Mouse (Mus musculus): ENCODE data around the gene Cryga. TPM values are rescaled to one million over a fixed set of nuclear protein-coding genes. Genes with fewer than 3 reads are reported as not detected.
A peak's percentile ranks its signal among the peaks of the same experiment; 100 is the strongest.

The Cryga gene
- polyA plus RNA-seq, 1 experiment from 2014 or later, result not detected

DNA sequence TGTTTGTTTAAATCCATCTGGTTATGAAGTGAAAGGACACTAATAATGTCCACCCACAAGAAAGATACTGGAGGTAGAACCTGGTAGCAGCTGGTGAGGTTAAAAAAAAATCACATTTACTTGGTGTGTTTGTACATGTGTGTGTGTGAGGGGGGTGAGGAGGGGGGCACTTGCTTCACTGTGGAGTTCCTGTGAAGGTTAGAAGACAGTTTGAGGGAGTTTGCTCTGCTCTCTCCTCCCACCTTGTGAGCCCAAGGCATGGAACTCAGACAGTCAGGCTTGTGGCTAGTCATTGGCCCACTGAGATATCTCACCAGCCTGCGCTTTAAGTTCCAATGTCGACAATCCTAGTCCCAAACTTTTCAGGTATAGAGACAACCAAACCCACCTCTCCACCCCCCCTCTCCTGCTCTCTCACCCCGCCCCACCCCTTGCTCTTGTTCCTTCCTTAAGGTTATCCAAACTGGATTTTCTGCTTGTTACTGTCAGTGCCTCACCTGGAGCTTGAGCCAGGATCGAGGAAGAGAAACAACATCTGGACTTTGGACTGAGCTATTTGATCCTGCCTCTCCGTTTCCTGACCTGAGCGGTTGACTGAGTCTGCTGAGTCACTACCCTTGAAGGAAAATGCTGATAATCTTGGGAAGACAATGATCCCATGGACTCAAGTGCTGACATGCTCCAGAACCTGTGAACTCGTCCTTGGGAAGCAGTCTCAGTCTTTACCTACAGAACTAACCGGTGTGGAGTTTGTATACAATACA is 15.2 kb upstream of the Cryga start:
- Histone ChIP-seq H3K27me3 (ENCODE audit: poor library complexity, severe bottlenecking) (no peaks in the 10 kb centered on the region), H3K36me3 (replicated peaks) (no peaks in the 10 kb centered on the region), H3K4me1 (peaks cover 5% of the 10 kb centered on the region; the same call in 1 of the 2 replicates), H3K27ac (no peak overlapping the region), H3K4me3 (no peak overlapping the region), H3K9me3 (no peaks in the 10 kb centered on the region)
- no peak for DNase-seq (ENCODE audit: extremely low spot score, low spot score)
- WGBS, result 79% methylated on average over 8 of the region's 8 CpGs

- no peak overlapping the region for H3K27ac ChIP-seq
- H3K4me3 ChIP-seq, result no peak overlapping the region
- H3K9me3 ChIP-seq, result no peaks in the 10 kb centered on the region
- no peaks in the 10 kb centered on the region for H3K27me3 ChIP-seq (ENCODE audit: poor library complexity, severe bottlenecking)
- DNase-seq (ENCODE audit: extremely low spot score, low spot score), result no peak
- peaks cover 10% of the 10 kb centered on the region for H3K4me1 ChIP-seq
- WGBS, result 94% methylated on average over 5 of the region's 5 CpGs
- H3K36me3 ChIP-seq (replicated peaks), result no peaks in the 10 kb centered on the region
Measured at GRCm38 (mm10) chr1:65113536-65114172, 10.5 kb upstream of the Cryga start.

GRCm38 (mm10) chr1:65112807-65113196 is 9.6 kb upstream of the Cryga start:
- no peaks in the 10 kb centered on the region for H3K9me3 ChIP-seq
- H3K4me1 ChIP-seq, result peaks cover 10% of the 10 kb centered on the region
- no peaks in the 10 kb centered on the region for H3K36me3 ChIP-seq (replicated peaks)
- no peak overlapping the region for H3K4me3 ChIP-seq
- DNase-seq (ENCODE audit: extremely low spot score, low spot score), result no peak
- H3K27ac ChIP-seq, result no peak overlapping the region
- WGBS, result 68% methylated on average over 14 of the region's 14 CpGs
- no peaks in the 10 kb centered on the region for H3K27me3 ChIP-seq (ENCODE audit: poor library complexity, severe bottlenecking)

GRCm38 (mm10) chr1:65112031-65112806 is 9.0 kb upstream of the Cryga start:
- WGBS, result 20% methylated on average over 8 of the region's 8 CpGs
- peaks cover 10% of the 10 kb centered on the region for H3K4me1 ChIP-seq
- DNase-seq (ENCODE audit: extremely low spot score, low spot score), result peak; percentile 80
- peak overlapping the region; percentile 24 for H3K4me3 ChIP-seq
- H3K9me3 ChIP-seq, result no peaks in the 10 kb centered on the region
- no peak overlapping the region for H3K27ac ChIP-seq
- no peaks in the 10 kb centered on the region for H3K36me3 ChIP-seq (replicated peaks)
- no peaks in the 10 kb centered on the region for H3K27me3 ChIP-seq (ENCODE audit: poor library complexity, severe bottlenecking)

DNA sequence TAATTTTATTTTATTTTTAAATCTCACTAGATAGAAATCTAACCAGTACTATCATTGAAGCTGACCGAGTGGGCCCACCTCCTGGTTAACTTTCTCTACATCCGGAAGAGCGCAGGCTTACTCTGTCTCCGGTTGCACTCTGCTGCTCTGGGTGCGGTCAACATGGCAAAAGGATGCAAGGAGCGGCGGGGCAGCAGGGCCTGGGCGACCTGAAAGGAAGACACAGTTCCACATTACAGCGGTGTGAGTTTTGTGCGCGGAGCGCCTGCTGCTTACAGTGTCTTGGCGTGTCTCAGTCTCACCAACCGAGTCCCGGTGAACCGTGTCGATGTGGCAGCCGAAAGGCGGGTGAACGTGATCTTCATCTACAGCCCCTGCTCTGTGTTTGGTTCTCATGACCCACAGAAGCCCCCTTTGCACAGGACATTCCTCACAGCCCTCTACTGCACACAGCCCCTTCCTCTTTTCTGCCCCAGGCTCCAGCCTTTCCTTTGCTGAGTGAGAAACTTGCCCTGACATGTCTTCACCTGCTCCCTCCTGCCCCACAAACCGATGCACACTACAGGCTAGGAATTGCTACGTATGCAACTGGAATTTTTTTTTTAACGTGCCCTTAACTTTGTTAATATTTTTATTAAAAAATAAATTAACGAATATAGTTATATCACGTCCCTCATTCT is 6.7 kb upstream of the Cryga start:
- 79% methylated on average over 25 of the region's 25 CpGs for WGBS
- Histone ChIP-seq H3K27ac (no peak overlapping the region), H3K27me3 (ENCODE audit: poor library complexity, severe bottlenecking) (no peaks in the 10 kb centered on the region), H3K4me3 (no peak overlapping the region), H3K36me3 (replicated peaks) (no peaks in the 10 kb centered on the region), H3K9me3 (no peaks in the 10 kb centered on the region), H3K4me1 (peaks cover 10% of the 10 kb centered on the region)
- DNase-seq (ENCODE audit: extremely low spot score, low spot score), result no peak

- H3K4me3 ChIP-seq, result no peak overlapping the region
- H3K36me3 ChIP-seq (replicated peaks), result no peaks in the 10 kb centered on the region
- peaks cover 10% of the 10 kb centered on the region for H3K4me1 ChIP-seq
- H3K27me3 ChIP-seq (ENCODE audit: poor library complexity, severe bottlenecking), result no peaks in the 10 kb centered on the region
- 89% methylated on average over 8 of the region's 8 CpGs for WGBS
- no peak overlapping the region for H3K27ac ChIP-seq
- H3K9me3 ChIP-seq, result no peaks in the 10 kb centered on the region
- DNase-seq (ENCODE audit: extremely low spot score, low spot score), result no peak
Measured at GRCm38 (mm10) chr1:65109196-65109595, 6.0 kb upstream of the Cryga start.

DNA sequence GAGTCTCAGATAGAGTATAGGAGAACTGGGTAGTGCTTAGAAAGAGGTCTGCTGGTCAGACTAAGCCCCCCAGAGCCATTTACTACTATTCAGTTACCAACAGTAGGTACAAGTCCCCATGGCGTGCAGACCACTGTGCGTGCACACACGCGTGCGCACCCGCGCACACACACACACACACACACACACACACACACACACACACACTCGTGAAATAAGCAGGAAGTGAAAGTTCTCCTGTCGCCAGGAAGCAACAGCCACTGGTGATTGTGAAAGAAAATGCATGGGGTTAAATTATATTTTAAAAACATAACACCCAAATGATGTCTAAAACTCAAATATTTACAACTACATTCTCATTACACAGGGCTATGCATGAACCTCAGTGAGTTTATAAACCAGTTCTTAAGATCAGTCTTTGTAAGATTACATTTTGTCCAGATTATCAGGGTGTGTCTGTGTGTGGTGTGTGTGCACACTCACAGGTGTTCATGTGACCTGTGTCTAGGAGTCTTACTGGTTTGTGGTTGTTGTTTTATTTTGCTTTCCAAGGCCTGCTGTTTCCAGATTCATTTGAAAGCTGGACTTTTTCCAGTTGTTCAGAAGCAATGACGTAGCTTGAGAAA is 4.6 kb upstream of the Cryga start:
- Histone ChIP-seq H3K4me1 (peaks cover 6% of the 10 kb centered on the region), H3K9me3 (no peaks in the 10 kb centered on the region), H3K36me3 (replicated peaks) (no peaks in the 10 kb centered on the region), H3K27me3 (ENCODE audit: poor library complexity, severe bottlenecking) (no peaks in the 10 kb centered on the region), H3K4me3 (no peak overlapping the region), H3K27ac (no peak overlapping the region)
- WGBS, result 96% methylated on average over 10 of the region's 10 CpGs
- DNase-seq (ENCODE audit: extremely low spot score, low spot score), result no peak

DNA sequence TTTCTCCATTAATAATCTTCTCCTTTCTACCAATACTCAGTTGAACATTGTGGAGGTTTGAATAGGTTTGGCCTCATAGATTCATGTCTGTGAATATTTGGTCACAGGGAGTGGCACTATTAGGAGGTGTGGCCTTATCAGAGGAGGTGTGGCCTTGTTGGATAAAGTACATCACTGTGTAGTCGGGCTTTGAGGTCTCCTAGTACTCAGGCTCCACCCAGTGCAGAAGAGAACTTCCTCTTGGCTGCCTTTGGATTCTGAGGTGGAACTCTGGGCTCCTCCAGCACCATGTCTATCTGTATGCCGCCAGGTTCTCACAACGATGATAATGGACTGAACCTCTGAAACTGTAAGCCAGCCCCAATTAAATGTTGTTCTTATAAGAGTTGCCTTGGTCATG is 6.2 kb downstream of the Cryga start:
- Histone ChIP-seq H3K27me3 (ENCODE audit: poor library complexity, severe bottlenecking) (no peaks in the 10 kb centered on the region), H3K27ac (no peak overlapping the region), H3K9me3 (no peaks in the 10 kb centered on the region), H3K36me3 (replicated peaks) (no peaks in the 10 kb centered on the region), H3K4me1 (no peaks in the 10 kb centered on the region), H3K4me3 (no peak overlapping the region)
- no peak for DNase-seq (ENCODE audit: extremely low spot score, low spot score)
- WGBS, result 92% methylated on average over 3 of the region's 3 CpGs

DNA sequence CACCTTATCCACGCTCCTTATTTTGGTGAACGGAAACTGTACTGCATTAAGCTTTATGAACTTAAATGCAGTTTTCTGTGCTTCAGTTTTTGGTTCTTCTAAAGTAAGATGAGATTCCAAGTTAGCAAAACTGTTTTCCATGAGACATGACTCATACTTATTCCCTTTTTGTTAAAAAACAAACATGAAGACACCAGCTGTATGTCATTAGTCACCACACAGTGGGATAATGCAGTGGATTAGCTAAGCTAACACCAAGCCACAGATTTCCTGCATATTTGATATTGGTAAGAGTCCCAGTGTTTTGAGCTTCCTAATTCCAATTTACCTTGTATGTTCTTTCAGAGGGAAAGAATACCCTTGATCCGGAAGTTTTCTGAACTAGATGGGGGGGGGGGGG is 11.6 kb downstream of the Cryga start:
- Histone ChIP-seq H3K27me3 (ENCODE audit: poor library complexity, severe bottlenecking) (no peaks in the 10 kb centered on the region), H3K9me3 (no peaks in the 10 kb centered on the region), H3K27ac (no peak overlapping the region), H3K4me1 (no peaks in the 10 kb centered on the region), H3K36me3 (replicated peaks) (no peaks in the 10 kb centered on the region), H3K4me3 (no peak overlapping the region)
- WGBS, result 93% methylated on average over 3 of the region's 3 CpGs
- DNase-seq (ENCODE audit: extremely low spot score, low spot score), result no peak

GRCm38 (mm10) chr1:65090370-65090769 is 12.8 kb downstream of the Cryga start:
- Histone ChIP-seq H3K36me3 (replicated peaks) (no peaks in the 10 kb centered on the region), H3K27ac (no peak overlapping the region), H3K4me3 (no peak overlapping the region), H3K27me3 (ENCODE audit: poor library complexity, severe bottlenecking) (no peaks in the 10 kb centered on the region), H3K4me1 (no peaks in the 10 kb centered on the region), H3K9me3 (no peaks in the 10 kb centered on the region)
- WGBS, result 75% methylated on average over 2 of the region's 2 CpGs
- no peak for DNase-seq (ENCODE audit: extremely low spot score, low spot score)

DNA sequence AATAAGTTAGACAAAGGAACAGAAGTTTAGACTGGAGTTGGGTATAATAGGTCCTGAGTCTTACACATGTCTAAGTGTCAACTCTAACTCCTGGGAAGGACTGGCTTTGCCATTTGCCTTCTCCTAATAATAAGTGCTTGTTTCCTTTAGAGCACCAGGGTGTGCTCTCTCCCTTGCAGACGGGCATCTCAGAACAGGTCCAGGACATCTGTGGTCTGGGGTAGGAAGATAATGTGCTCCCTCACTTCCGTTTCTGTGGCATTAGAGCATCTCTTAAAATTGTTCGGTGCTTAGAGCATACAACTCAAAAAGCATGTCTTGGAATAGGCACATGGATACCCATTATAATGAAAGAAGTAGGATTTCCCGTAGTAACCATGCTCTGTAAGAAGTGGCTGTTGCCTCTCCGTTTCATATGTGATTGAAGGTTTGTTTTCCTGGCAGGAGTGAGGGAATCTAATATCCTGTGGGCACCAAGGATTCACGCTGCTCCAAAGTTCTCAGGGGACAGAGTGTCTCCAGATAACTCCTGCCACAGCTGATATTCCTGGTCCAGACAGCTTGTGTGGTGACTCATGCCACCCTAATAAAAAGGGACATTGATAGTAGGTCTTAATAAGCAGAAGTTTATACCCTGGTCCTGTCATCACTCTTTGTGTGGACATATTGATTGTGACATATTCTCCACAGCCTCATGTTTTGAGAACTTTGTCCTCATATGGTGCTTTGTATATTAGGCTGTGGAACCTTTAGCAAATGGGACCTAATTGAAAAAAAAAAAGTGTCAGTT is 14.4 kb downstream of the Cryga start:
- Histone ChIP-seq H3K4me3 (no peak overlapping the region), H3K36me3 (replicated peaks) (no peaks in the 10 kb centered on the region), H3K27ac (no peak overlapping the region), H3K27me3 (ENCODE audit: poor library complexity, severe bottlenecking) (no peaks in the 10 kb centered on the region), H3K4me1 (no peaks in the 10 kb centered on the region), H3K9me3 (no peaks in the 10 kb centered on the region)
- no peak for DNase-seq (ENCODE audit: extremely low spot score, low spot score)
- WGBS, result 81% methylated on average over 6 of the region's 6 CpGs

- WGBS, result 26% methylated on average over 7 of the region's 7 CpGs
- H3K36me3 ChIP-seq (replicated peaks), result no peaks in the 10 kb centered on the region
- peaks cover 5% of the 10 kb centered on the region for H3K4me1 ChIP-seq
- H3K4me3 ChIP-seq, result no peak within 1 kb of the TSS
- DNase-seq (ENCODE audit: extremely low spot score, low spot score), result no peak
- H3K27me3 ChIP-seq (ENCODE audit: poor library complexity, severe bottlenecking), result no peaks in the 10 kb centered on the region; the same call in 1 of the 2 replicates
- no peaks in the 10 kb centered on the region for H3K9me3 ChIP-seq
- no peak within 1 kb of the TSS for H3K27ac ChIP-seq
Measured at GRCm38 (mm10) chr1:65082188-65082587, 21.0 kb downstream of the Cryga start, which contains the start of gene Crygb. Crygb (minus strand) TSS chr1:65082288.

All from forebrain, embryonic 10.5 days (tissue).